Mouse (Mus musculus): Measurements from ENCODE around the gene Polr3c.

DNA sequence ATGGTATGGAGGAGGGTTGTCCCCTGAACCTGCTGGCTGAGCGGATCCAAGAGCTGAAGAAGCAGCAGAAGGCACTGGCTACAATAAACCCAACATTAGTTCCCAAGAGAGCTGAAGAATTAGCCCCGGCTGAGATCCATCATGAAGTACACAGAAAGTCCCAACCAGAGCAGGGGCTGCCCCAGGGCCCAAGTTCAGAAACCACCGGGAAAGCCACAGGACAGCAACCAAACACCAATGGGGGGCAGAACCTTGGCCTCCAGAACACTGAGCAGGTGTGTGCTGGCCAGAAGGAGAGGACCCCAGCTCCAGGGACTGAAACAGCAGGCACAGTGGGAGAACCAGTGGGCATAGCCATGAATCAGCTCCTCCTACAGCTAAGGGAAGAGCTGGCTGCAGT lies 43.9 kb downstream of the Polr3c start:
- no peak for TF ChIP-seq POLR2A (IDR thresholded peaks at IDR 0.05; ENCODE audit: borderline replicate concordance, low read depth, low read length)
- TF ChIP-seq CTCF (IDR thresholded peaks at IDR 0.05; ENCODE audit: low read depth, low read length) = no peak
